Mouse (Mus musculus): ENCODE data around the gene Ssh3. TPM values are rescaled to one million over a fixed set of nuclear protein-coding genes. Genes with fewer than 3 reads are reported as not detected.
A peak's percentile ranks its signal among the peaks of the same experiment; 100 is the strongest.

The Ssh3 gene
- polyA plus RNA-seq, 1 experiment from 2014 or later: 14.0 TPM

DNA sequence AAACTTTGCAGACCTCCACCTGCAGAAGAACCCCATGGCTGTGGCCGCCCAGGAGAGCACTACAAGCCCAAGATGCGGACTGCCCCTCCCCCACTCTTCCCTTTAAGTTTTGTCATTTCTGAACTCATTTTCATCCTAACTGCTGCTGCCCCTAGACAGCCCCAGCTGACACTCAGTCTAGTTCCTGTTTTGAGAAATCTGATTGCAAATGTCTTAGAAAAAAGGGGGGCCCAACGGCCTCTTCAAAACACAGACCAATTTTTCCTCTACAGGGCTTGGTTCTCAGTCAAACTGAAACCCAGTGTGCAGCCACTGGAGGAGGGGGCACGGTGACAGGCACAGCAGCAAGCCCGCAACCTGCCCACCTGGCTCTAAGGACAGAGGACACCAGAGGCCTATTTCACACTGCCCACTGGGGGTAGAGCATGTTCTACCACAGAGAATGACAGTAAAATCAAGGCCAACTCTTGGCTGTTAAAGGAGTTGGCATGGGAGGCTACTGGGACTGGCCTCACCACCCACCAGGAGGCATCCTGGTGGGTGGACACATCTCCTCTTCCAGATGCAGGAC is 35.4 kb upstream of the Ssh3 start:
- Histone ChIP-seq H3K36me3 (ENCODE audit: control insufficient read depth, insufficient read depth, low read length) (no peaks in the 10 kb centered on the region), H3K27ac (ENCODE audit: low read depth, low read length) (no peak overlapping the region), H3K4me3 (ENCODE audit: low read depth, low read length) (peak overlapping the region; percentile 95), H3K9me3 (ENCODE audit: control insufficient read depth, low read length) (no peaks in the 10 kb centered on the region), H3K27me3 (ENCODE audit: control insufficient read depth, insufficient read depth, low read length) (no peaks in the 10 kb centered on the region), H3K4me1 (ENCODE audit: control insufficient read depth, insufficient read depth, low read length) (peaks cover 56% of the 10 kb centered on the region), H3K9ac (replicated peaks; ENCODE audit: low read depth, low read length) (no peak overlapping the region), H3K4me2 (ENCODE audit: low read depth, low read length) (peak overlapping the region; percentile 96)
- WGBS: 75% methylated on average over 5 of the region's 5 CpGs
- no peak for ATAC-seq (ENCODE audit: low read depth)

DNA sequence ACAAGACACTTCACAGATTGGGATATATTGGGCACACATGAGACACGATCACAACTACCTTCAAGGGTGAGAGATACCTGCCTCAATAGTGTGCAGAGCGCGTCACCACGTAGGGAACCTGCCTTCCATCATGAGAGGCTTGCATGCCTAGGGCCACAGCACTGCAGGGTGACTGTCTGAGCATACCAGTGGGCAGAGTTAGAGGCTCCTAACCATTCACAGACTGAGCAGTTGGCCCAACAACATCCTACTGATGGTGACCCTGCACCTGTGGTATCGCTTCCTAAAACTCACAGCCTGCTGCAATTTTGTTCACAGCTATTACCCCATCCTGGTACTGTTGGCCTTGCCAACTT is 34.6 kb upstream of the Ssh3 start:
- H3K4me2 ChIP-seq (ENCODE audit: low read depth, low read length): peak overlapping the region; percentile 32; the same call in 1 of the 2 replicates
- peaks cover 56% of the 10 kb centered on the region for H3K4me1 ChIP-seq (ENCODE audit: control insufficient read depth, insufficient read depth, low read length)
- H3K27me3 ChIP-seq (ENCODE audit: control insufficient read depth, insufficient read depth, low read length): no peaks in the 10 kb centered on the region
- H3K9me3 ChIP-seq (ENCODE audit: control insufficient read depth, low read length): no peaks in the 10 kb centered on the region
- ATAC-seq (ENCODE audit: low read depth): no peak
- no peak overlapping the region for H3K9ac ChIP-seq (replicated peaks; ENCODE audit: low read depth, low read length)
- no peaks in the 10 kb centered on the region for H3K36me3 ChIP-seq (ENCODE audit: control insufficient read depth, insufficient read depth, low read length)
- 92% methylated on average over 5 of the region's 5 CpGs for WGBS
- no peak overlapping the region for H3K4me3 ChIP-seq (ENCODE audit: low read depth, low read length)
- H3K27ac ChIP-seq (ENCODE audit: low read depth, low read length): no peak overlapping the region

GRCm38 (mm10) chr19:4302936-4303639 is 34.1 kb upstream of the Ssh3 start:
- Histone ChIP-seq H3K9me3 (ENCODE audit: control insufficient read depth, low read length) (no peaks in the 10 kb centered on the region), H3K36me3 (ENCODE audit: control insufficient read depth, insufficient read depth, low read length) (no peaks in the 10 kb centered on the region), H3K4me2 (ENCODE audit: low read depth, low read length) (peak overlapping the region; percentile 32), H3K4me1 (ENCODE audit: control insufficient read depth, insufficient read depth, low read length) (peaks cover 56% of the 10 kb centered on the region), H3K9ac (replicated peaks; ENCODE audit: low read depth, low read length) (peak overlapping the region; percentile 39), H3K4me3 (ENCODE audit: low read depth, low read length) (no peak overlapping the region), H3K27ac (ENCODE audit: low read depth, low read length) (peak overlapping the region; percentile 69), H3K27me3 (ENCODE audit: control insufficient read depth, insufficient read depth, low read length) (no peaks in the 10 kb centered on the region)
- no peak for ATAC-seq (ENCODE audit: low read depth)
- WGBS: 66% methylated on average over 7 of the region's 7 CpGs

DNA sequence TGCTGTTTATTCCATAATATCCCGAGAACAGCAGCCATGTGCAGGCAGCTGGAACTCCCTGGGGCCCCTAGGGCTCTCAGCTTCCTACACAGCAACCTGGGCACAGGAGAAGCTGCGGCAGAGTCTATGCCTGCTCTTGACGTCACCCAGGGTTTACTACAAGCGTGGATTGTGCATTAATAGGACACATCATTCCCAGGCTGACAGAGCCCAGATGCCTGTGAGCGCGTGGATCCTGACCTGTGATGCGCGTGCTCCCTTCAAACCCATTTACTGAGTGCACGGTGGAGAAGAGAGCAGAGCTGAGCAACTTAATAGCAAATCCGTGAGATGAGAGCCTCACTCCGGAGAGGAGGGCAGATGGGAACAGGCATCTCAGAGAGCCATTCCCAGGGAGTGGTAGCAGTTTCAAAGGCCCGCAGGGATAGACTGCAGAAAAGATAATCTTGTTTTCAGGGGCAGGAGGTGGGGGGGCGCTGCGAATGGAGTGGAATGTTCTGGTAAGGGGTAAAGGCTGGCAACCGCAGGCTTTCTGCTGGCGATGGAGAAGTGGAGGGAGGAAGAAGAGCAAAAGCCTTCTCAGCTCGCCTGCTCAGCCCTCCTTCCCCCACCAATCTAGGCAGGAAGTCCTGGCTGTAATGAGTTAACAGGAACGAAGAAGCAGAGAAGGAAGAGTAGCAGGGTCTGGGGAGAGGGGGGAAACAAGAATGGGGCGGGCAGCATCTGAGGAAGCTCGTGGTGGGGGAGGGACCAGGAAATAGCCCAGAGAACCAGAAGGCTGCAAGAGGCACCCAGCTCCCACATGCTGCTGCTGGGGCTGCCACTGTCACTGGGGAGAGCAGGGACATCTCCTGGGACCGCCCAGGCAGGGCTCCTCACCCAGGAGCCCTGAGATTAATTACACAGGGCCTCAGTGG is 33.0 kb upstream of the Ssh3 start:
- Histone ChIP-seq H3K36me3 (ENCODE audit: control insufficient read depth, insufficient read depth, low read length) (no peaks in the 10 kb centered on the region), H3K9ac (replicated peaks; ENCODE audit: low read depth, low read length) (peak overlapping the region; percentile 39), H3K27me3 (ENCODE audit: control insufficient read depth, insufficient read depth, low read length) (no peaks in the 10 kb centered on the region), H3K27ac (ENCODE audit: low read depth, low read length) (peak overlapping the region; percentile 69), H3K9me3 (ENCODE audit: control insufficient read depth, low read length) (no peaks in the 10 kb centered on the region), H3K4me2 (ENCODE audit: low read depth, low read length) (peak overlapping the region; percentile 32), H3K4me1 (ENCODE audit: control insufficient read depth, insufficient read depth, low read length) (peaks cover 56% of the 10 kb centered on the region), H3K4me3 (ENCODE audit: low read depth, low read length) (peak overlapping the region; percentile 5; the same call in 1 of the 2 replicates)
- WGBS: 23% methylated on average over 21 of the region's 21 CpGs
- ATAC-seq (ENCODE audit: low read depth): peak; percentile 36; the same call in 1 of the 2 replicates

- ATAC-seq (ENCODE audit: low read depth): no peak
- H3K27ac ChIP-seq (ENCODE audit: low read depth, low read length): peak overlapping the region; percentile 69
- H3K9me3 ChIP-seq (ENCODE audit: control insufficient read depth, low read length): no peaks in the 10 kb centered on the region
- H3K4me2 ChIP-seq (ENCODE audit: low read depth, low read length): peak overlapping the region; percentile 32; the same call in 1 of the 2 replicates
- 63% methylated on average over 11 of the region's 11 CpGs for WGBS
- no peaks in the 10 kb centered on the region for H3K36me3 ChIP-seq (ENCODE audit: control insufficient read depth, insufficient read depth, low read length)
- H3K4me1 ChIP-seq (ENCODE audit: control insufficient read depth, insufficient read depth, low read length): peaks cover 50% of the 10 kb centered on the region
- H3K4me3 ChIP-seq (ENCODE audit: low read depth, low read length): peak overlapping the region; percentile 5; the same call in 1 of the 2 replicates
- H3K9ac ChIP-seq (replicated peaks; ENCODE audit: low read depth, low read length): no peak overlapping the region
- no peaks in the 10 kb centered on the region for H3K27me3 ChIP-seq (ENCODE audit: control insufficient read depth, insufficient read depth, low read length)
Observed at GRCm38 (mm10) chr19:4300852-4301734, 32.1 kb upstream of the Ssh3 start.

GRCm38 (mm10) chr19:4300271-4300704 is 31.3 kb upstream of the Ssh3 start:
- ATAC-seq (ENCODE audit: low read depth): no peak
- H3K4me2 ChIP-seq (ENCODE audit: low read depth, low read length): no peak overlapping the region
- 38% methylated on average over 7 of the region's 7 CpGs for WGBS
- no peak overlapping the region for H3K4me3 ChIP-seq (ENCODE audit: low read depth, low read length)
- H3K9ac ChIP-seq (replicated peaks; ENCODE audit: low read depth, low read length): no peak overlapping the region
- no peaks in the 10 kb centered on the region for H3K9me3 ChIP-seq (ENCODE audit: control insufficient read depth, low read length)
- peaks cover 50% of the 10 kb centered on the region for H3K4me1 ChIP-seq (ENCODE audit: control insufficient read depth, insufficient read depth, low read length)
- H3K36me3 ChIP-seq (ENCODE audit: control insufficient read depth, insufficient read depth, low read length): no peaks in the 10 kb centered on the region
- H3K27me3 ChIP-seq (ENCODE audit: control insufficient read depth, insufficient read depth, low read length): no peaks in the 10 kb centered on the region
- H3K27ac ChIP-seq (ENCODE audit: low read depth, low read length): no peak overlapping the region

- H3K9ac ChIP-seq (replicated peaks; ENCODE audit: low read depth, low read length): no peak overlapping the region
- H3K4me3 ChIP-seq (ENCODE audit: low read depth, low read length): no peak overlapping the region
- peaks cover 47% of the 10 kb centered on the region for H3K4me1 ChIP-seq (ENCODE audit: control insufficient read depth, insufficient read depth, low read length)
- H3K9me3 ChIP-seq (ENCODE audit: control insufficient read depth, low read length): no peaks in the 10 kb centered on the region
- 81% methylated on average over 6 of the region's 6 CpGs for WGBS
- no peak for ATAC-seq (ENCODE audit: low read depth)
- no peak overlapping the region for H3K4me2 ChIP-seq (ENCODE audit: low read depth, low read length)
- H3K36me3 ChIP-seq (ENCODE audit: control insufficient read depth, insufficient read depth, low read length): no peaks in the 10 kb centered on the region
- H3K27ac ChIP-seq (ENCODE audit: low read depth, low read length): no peak overlapping the region
- H3K27me3 ChIP-seq (ENCODE audit: control insufficient read depth, insufficient read depth, low read length): no peaks in the 10 kb centered on the region
Observed at GRCm38 (mm10) chr19:4299574-4300270, 30.7 kb upstream of the Ssh3 start.

GRCm38 (mm10) chr19:4299126-4299525 is 30.1 kb upstream of the Ssh3 start:
- ATAC-seq (ENCODE audit: low read depth): no peak
- Histone ChIP-seq H3K36me3 (ENCODE audit: control insufficient read depth, insufficient read depth, low read length) (no peaks in the 10 kb centered on the region), H3K4me1 (ENCODE audit: control insufficient read depth, insufficient read depth, low read length) (peaks cover 41% of the 10 kb centered on the region), H3K4me2 (ENCODE audit: low read depth, low read length) (no peak overlapping the region), H3K9ac (replicated peaks; ENCODE audit: low read depth, low read length) (no peak overlapping the region), H3K27ac (ENCODE audit: low read depth, low read length) (no peak overlapping the region), H3K9me3 (ENCODE audit: control insufficient read depth, low read length) (no peaks in the 10 kb centered on the region), H3K27me3 (ENCODE audit: control insufficient read depth, insufficient read depth, low read length) (no peaks in the 10 kb centered on the region), H3K4me3 (ENCODE audit: low read depth, low read length) (no peak overlapping the region)
- WGBS: 85% methylated on average over 7 of the region's 7 CpGs

Data from neural tube, embryonic 14.5 days (tissue).